Mouse (Mus musculus) forebrain, embryonic 11.5 days (tissue): ENCODE results near the gene Tmem62. TPM values are rescaled to one million over a fixed set of nuclear protein-coding genes. Genes with fewer than 3 reads are reported as not detected.
"Not testable (repeated sequence)": the region's sequence is repeated elsewhere in the genome, so short reads cannot be mapped to it uniquely, and the experiment has no call there.

Experiments
- ATAC-seq: fragments of 200-750 bp; cut with Nextera tagmentation; replicated peaks from 2 replicates; pipeline ENCODE4 v1.8.0; 2017; ENCODE audit warnings: moderate TSS enrichment; ENCODE audit not compliant: low FRiP score
- DNase-seq: peaks from one replicate; pipeline ENCODE4 v3.0.0-alpha.2; 2017; ENCODE audit warnings: low spot score
- H3K27ac ChIP-seq: fragments of 300-500 bp; sonication (generic); 2 replicates; pipeline ENCODE4 v1.5.1; 2014; ENCODE audit warnings: low read depth, low read length
- H3K27me3 ChIP-seq: fragments of 300-500 bp; sonication (generic); 2 replicates; pipeline ENCODE4 v1.6.1; 2014; ENCODE audit warnings: mild to moderate bottlenecking, low read length, mixed read lengths; ENCODE audit not compliant: control insufficient read depth, insufficient read depth
- H3K36me3 ChIP-seq: fragments of 300-500 bp; sonication (generic); 2 replicates; pipeline ENCODE4 v1.6.1; 2014; ENCODE audit warnings: mild to moderate bottlenecking, low read length, moderate library complexity, mixed read lengths; ENCODE audit not compliant: control insufficient read depth, insufficient read depth
- H3K4me1 ChIP-seq: fragments of 300-500 bp; sonication (generic); replicated peaks from 2 replicates; pipeline ENCODE4 v1.6.1; 2014; ENCODE audit warnings: low read length, mixed read lengths; ENCODE audit not compliant: control insufficient read depth, insufficient read depth
- H3K4me2 ChIP-seq: fragments of 300-500 bp; sonication (generic); 2 replicates; pipeline ENCODE4 v1.6.1; 2014; ENCODE audit warnings: low read depth, mild to moderate bottlenecking, low read length, moderate library complexity, mixed read lengths; ENCODE audit not compliant: severe bottlenecking
- H3K4me3 ChIP-seq: fragments of 300-500 bp; sonication (generic); 2 replicates; pipeline ENCODE4 v1.5.1; 2014; ENCODE audit warnings: low read depth, low read length
- H3K9ac ChIP-seq: fragments of 300-500 bp; sonication (generic); 2 replicates; pipeline ENCODE4 v1.6.1; 2014; ENCODE audit warnings: low read length
- H3K9me3 ChIP-seq: fragments of 300-500 bp; sonication (generic); 2 replicates; pipeline ENCODE4 v1.6.1; 2016; ENCODE audit warnings: low read length, mixed read lengths; ENCODE audit not compliant: control insufficient read depth
- WGBS: fragments of 180-500 bp; shearing (Covaris S2); extraction: QIAGEN DNeasy Blood & Tissue Kit; methylation state at CpG from one replicate; pipeline ENCODE4 v1.1.7; 2014; 5-methylcytosine and 5-hydroxymethylcytosine counted together
- polyA plus RNA-seq: library from polyadenylated mRNA; unstranded; fragments of >200 nt; fragmentation: Nextera tagmentation; extraction: Ambion mirVana; gene quantifications from 2 replicates; pipeline ENCODE4 v1.2.1, GENCODE M21; 2014

The Tmem62 gene
- polyA plus RNA-seq, 1 experiment from 2014 or later, result 4.9 TPM

GRCm38 (mm10) chr2:120965486-120965885 is 11.3 kb upstream of the Tmem62 start:
- no peak for DNase-seq
- Histone ChIP-seq H3K9ac (no peak overlapping the region), H3K4me2 (no peak overlapping the region), H3K4me3 (no peak overlapping the region), H3K27ac (no peak overlapping the region), H3K27me3 (no peaks in the 10 kb centered on the region), H3K9me3 (no peaks in the 10 kb centered on the region), H3K36me3 (no peaks in the 10 kb centered on the region), H3K4me1 (no peaks in the 10 kb centered on the region; the same call in 1 of the 2 replicates)
- no peak for ATAC-seq
- WGBS, result 94% methylated on average over 3 of the region's 3 CpGs

- no peaks in the 10 kb centered on the region; the same call in 1 of the 2 replicates for H3K4me1 ChIP-seq
- H3K4me3 ChIP-seq, result peak overlapping the region; percentile 86
- DNase-seq (peak; percentile 55), ATAC-seq (peak; percentile 37; the same call in 1 of the 2 replicates)
- no peaks in the 10 kb centered on the region for H3K36me3 ChIP-seq
- H3K4me2 ChIP-seq, result peak overlapping the region; percentile 70
- no peaks in the 10 kb centered on the region for H3K9me3 ChIP-seq
- peak overlapping the region; percentile 53 for H3K27ac ChIP-seq
- WGBS, result under 1% methylated on average over 23 of the region's 23 CpGs
- H3K9ac ChIP-seq, result peak overlapping the region; percentile 91
- no peaks in the 10 kb centered on the region for H3K27me3 ChIP-seq
These were observed 6.7 kb upstream of the Tmem62 start for GRCm38 (mm10) chr2:120970045-120970539.

GRCm38 (mm10) chr2:120970559-120971080 is 6.2 kb upstream of the Tmem62 start, which contains the start of gene Ubr1:
Gene Ubr1 (minus strand): TSS chr2:120970715.
- ATAC-seq (peak; percentile 88), DNase-seq (peak; percentile 92)
- Histone ChIP-seq H3K27ac (peak within 1 kb of the TSS; percentile 53), H3K4me3 (peak within 1 kb of the TSS; percentile 86), H3K9ac (peak within 1 kb of the TSS; percentile 91), H3K36me3 (no peaks in the 10 kb centered on the region), H3K4me1 (no peaks in the 10 kb centered on the region; the same call in 1 of the 2 replicates), H3K9me3 (no peaks in the 10 kb centered on the region), H3K4me2 (peak within 1 kb of the TSS; percentile 70), H3K27me3 (no peaks in the 10 kb centered on the region)
- WGBS, result under 1% methylated on average over 39 of the region's 39 CpGs

- Histone ChIP-seq H3K27ac (no peak overlapping the region), H3K9ac (no peak overlapping the region), H3K9me3 (no peaks in the 10 kb centered on the region), H3K4me3 (no peak overlapping the region), H3K36me3 (no peaks in the 10 kb centered on the region), H3K4me2 (no peak overlapping the region), H3K4me1 (no peaks in the 10 kb centered on the region; the same call in 1 of the 2 replicates), H3K27me3 (no peaks in the 10 kb centered on the region)
- ATAC-seq (no peak), DNase-seq (no peak)
- 95% methylated on average over 4 of the region's 4 CpGs for WGBS
These were observed 5.1 kb upstream of the Tmem62 start for GRCm38 (mm10) chr2:120971766-120972165.

GRCm38 (mm10) chr2:120972257-120972656 is 4.6 kb upstream of the Tmem62 start:
- H3K9ac ChIP-seq, H3K4me3 ChIP-seq, ATAC-seq, H3K27me3 ChIP-seq, H3K27ac ChIP-seq, H3K4me1 ChIP-seq, H3K9me3 ChIP-seq, H3K4me2 ChIP-seq, DNase-seq, H3K36me3 ChIP-seq: not testable (repeated sequence)
- 95% methylated on average over 8 of the region's 8 CpGs for WGBS

GRCm38 (mm10) chr2:120972964-120973363 is 3.9 kb upstream of the Tmem62 start:
- Histone ChIP-seq H3K36me3 (no peaks in the 10 kb centered on the region), H3K9me3 (no peaks in the 10 kb centered on the region), H3K4me2 (no peak overlapping the region), H3K27ac (no peak overlapping the region), H3K27me3 (no peaks in the 10 kb centered on the region), H3K4me1 (no peaks in the 10 kb centered on the region; the same call in 1 of the 2 replicates), H3K4me3 (no peak overlapping the region), H3K9ac (no peak overlapping the region)
- 16% methylated on average over 5 of the region's 5 CpGs for WGBS
- no peak for DNase-seq
- ATAC-seq, result no peak

- no peak for DNase-seq
These were observed 509 bp upstream of the Tmem62 start for GRCm38 (mm10) chr2:120976308-120976707.

GRCm38 (mm10) chr2:120977926-120978692 is 1.3 kb downstream of the Tmem62 start:
- DNase-seq, result no peak
- no peaks in the 10 kb centered on the region for H3K4me1 ChIP-seq
- no peaks in the 10 kb centered on the region for H3K36me3 ChIP-seq
- peak overlapping the region; percentile 77 for H3K4me3 ChIP-seq
- peak overlapping the region; percentile 95 for H3K4me2 ChIP-seq
- ATAC-seq, result no peak
- H3K27me3 ChIP-seq, result no peaks in the 10 kb centered on the region
- H3K27ac ChIP-seq, result no peak overlapping the region
- WGBS, result 80% methylated on average over 8 of the region's 8 CpGs
- H3K9me3 ChIP-seq, result no peaks in the 10 kb centered on the region
- no peak overlapping the region for H3K9ac ChIP-seq

More at GRCm38 (mm10) chr2:120976308-120976707, 509 bp upstream of the Tmem62 start:
- 39% methylated on average over 4 of the region's 4 CpGs for WGBS
- Histone ChIP-seq H3K4me2 (no peak overlapping the region), H3K27ac (no peak overlapping the region), H3K9me3 (no peaks in the 10 kb centered on the region), H3K36me3 (no peaks in the 10 kb centered on the region), H3K27me3 (no peaks in the 10 kb centered on the region), H3K9ac (no peak overlapping the region), H3K4me3 (no peak overlapping the region), H3K4me1 (no peaks in the 10 kb centered on the region)
- ATAC-seq, result no peak
